Mouse (Mus musculus) mesoderm, embryonic 11.5 days (tissue): ENCODE results near the gene Slu7.

Source experiments
- DNase-seq: peaks from one replicate; pipeline ENCODE4 v3.0.0-alpha.2; 2012; ENCODE audit warnings: low read depth, low spot score

Slu7 gene

DNA sequence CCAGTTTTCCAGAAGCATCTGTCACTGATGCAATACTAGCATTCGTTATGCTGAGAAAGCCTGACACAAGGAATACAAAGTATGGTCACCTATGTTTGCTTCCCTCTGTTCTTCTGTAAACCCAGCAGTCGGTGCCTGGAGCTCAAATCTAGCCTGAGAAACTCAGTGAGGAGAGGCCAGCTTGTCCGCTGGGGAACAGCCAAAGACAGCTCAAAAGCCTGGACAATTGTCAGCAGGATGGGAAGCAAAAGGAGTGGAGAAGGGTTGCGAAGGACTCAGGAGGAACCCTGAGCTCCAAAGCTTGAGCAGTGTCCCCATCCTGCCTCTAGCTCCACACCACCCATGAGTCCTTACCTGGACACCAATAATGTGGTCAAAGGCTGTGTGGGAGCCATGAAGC lies 50.5 kb downstream of the Slu7 start:
- DNase-seq: no peak

- DNase-seq: no peak
Measured at GRCm38 (mm10) chr11:43484652-43485051, 51.1 kb downstream of the Slu7 start.

DNA sequence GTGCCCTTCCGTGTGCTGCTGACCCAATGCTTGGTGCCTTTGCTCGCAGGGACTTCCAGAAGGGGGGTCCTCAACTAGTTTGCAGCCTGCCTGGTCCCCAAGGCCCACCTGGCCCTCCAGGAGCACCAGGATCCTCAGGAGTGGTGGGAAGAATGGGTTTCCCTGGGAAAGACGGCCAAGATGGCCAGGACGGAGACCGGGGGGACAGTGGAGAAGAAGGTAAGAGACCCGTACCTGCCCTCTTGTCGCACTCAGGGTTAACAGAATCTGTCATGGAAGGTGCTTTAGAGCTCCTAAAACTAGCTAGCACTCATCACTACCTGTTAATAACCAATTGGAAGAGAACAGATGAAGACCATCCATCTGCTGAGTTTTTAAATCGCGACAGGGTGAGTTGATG lies 52.3 kb downstream of the Slu7 start:
- DNase-seq: no peak

- DNase-seq: peak; percentile 78
Measured at GRCm38 (mm10) chr11:43492663-43493062, 59.1 kb downstream of the Slu7 start.

DNA sequence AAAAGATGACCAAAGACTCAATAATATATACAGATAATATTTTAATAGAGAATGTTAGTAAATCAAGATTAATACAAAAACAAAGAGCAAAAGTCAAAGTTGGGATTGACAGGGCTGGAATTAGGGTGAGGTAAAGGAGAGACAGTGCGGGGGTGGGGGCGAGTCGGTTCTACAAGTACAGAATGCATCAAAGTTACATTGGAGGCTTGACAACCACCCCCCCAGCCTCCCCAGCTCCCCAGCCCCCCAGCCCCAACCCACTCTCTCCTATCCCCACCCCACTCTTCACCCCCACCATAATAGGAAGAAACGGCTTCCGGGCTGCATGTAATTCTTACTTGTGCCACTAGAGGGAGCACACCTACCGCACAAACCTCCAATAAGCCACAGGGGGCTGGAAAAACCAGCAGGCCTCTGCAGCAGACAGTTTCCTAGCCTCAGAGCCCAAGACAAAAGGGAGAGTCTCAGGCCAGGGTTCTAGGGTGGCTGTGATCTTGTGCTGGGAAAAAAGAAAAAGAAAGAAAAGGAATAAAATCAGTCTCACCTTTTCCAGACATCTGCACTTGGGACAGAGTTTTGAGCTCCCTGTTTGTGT lies 60.4 kb downstream of the Slu7 start:
- peak; percentile 89 for DNase-seq

- DNase-seq: no peak
Measured at GRCm38 (mm10) chr11:43495037-43495436, 61.5 kb downstream of the Slu7 start.

DNA sequence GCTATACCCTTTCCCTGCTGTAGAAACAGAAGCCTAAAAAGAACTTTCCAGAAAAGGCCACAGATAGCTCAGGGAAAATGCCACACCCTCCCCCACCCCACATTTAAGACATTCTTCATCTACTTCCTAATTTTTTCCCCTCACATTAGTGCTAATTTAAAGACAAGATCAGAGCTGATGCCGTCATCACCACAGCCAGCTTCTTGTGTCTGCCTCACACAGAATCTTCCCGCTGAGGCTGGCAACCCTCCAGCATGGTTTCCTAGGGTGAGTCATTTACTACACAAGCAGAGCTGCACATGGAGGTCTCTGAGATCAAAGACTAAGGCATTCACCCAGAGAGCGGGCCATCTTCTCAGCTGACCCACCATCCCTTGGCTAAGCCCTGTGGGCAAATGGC lies 62.0 kb downstream of the Slu7 start:
- no peak for DNase-seq
